Mouse (Mus musculus) mouse trophoblast stem cell (cell line): ENCODE data around the gene Grap2.

Experiments used
- in situ Hi-C, 2 experiments: fragments of 300-500 bp; cut with MseI, MboI; formaldehyde crosslinking; loops; 2 replicates in 1 of 2; 3 replicates in 1 of 2; pipeline ENCODE4 v1.15.1; 2025

The Grap2 gene

GRCm38 (mm10) chr15:80599843-80600242 is 27.4 kb downstream of the Grap2 start:
- in situ Hi-C loops = no loop called here

- in situ Hi-C loops = no loop called here
Observed at GRCm38 (mm10) chr15:80601456-80601855, 29.1 kb downstream of the Grap2 start.

DNA sequence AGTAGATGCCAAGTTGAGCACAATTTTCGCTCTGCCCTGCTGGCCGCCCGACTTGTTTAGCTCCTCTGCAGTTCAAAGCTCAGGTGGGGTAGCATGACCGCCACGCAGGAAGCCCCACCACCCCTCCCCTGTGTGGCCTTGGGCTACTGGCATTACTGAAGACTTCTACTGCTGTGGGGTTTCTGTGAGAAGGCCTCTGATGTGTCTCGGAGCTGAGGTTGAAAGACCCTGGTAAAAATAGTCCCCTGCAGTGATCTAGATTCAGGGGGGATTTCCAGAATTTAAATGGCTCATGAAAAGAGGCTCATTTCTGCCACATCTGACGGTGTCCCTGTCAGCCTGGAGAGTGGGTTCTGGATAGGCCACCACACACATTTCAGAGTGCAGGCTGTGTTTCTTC is 30.1 kb downstream of the Grap2 start:
- in situ Hi-C loops = no loop called here

DNA sequence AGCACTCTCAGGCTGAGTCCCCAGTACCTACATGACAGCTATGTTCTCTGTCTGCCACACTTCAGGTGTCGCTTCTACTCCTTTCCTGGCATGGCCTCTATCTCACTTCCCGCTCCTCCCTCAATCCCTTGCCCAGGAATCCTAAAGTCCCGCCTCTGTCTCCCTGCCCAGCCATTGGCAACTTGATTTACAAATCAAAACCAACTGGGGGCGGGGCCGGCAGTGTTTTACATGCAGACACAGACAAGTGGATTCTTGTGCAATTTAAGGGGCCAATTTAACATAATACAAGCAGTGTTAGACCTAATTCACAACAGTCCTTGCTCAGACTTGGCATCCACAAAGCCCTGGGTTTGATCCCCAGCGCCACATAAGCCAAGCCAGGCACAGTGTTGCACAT is 31.6 kb downstream of the Grap2 start:
- in situ Hi-C loops = no loop called here

GRCm38 (mm10) chr15:80607970-80608369 is 35.6 kb downstream of the Grap2 start:
- in situ Hi-C loops = no loop called here

GRCm38 (mm10) chr15:80610335-80610734 is 37.9 kb downstream of the Grap2 start:
- in situ Hi-C loops = no loop called here

DNA sequence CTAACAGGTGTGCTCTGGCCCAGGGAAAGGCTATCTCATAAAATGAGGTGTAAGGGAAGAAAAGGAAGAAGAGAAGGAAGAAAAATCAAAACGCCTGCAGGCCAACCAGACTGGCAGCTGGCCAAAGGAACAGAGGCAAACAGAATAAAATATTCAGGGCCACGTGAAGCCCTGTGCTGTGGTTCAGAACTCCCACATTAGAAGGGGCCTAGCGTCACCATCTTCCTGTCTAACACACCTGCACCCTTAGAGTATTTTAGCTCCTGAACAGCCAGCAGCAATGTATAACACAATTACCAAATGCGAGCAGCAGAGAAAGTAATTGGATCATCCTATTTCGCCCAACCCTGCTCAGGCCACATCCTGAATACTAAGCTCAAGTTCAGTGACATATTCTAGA is 39.1 kb downstream of the Grap2 start:
- in situ Hi-C loops = no loop called here

DNA sequence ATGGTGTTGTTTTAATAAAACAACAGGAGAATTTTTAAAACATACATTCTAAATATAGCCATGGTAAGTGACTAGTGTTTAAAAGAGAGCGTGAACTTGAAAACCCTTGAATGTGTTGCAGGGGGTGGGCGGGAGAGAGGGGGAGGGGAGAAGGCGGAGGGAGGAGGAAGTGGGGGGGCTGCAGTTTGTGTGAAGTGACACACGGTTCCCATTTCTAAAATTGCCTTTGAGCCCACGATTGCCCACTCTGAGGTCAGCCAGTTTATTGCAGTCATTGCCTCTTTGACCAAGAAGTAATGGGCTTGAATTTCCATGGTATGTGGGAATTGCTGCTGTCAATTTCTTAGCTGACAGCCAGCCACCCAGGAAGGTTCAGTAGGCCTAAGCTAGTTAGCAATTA is 41.5 kb downstream of the Grap2 start:
- in situ Hi-C loops = no loop called here

- in situ Hi-C loops = no loop called here
Observed at GRCm38 (mm10) chr15:80614500-80615289, 42.3 kb downstream of the Grap2 start.

GRCm38 (mm10) chr15:80615290-80615570 is 42.8 kb downstream of the Grap2 start:
- in situ Hi-C loops = no loop called here

DNA sequence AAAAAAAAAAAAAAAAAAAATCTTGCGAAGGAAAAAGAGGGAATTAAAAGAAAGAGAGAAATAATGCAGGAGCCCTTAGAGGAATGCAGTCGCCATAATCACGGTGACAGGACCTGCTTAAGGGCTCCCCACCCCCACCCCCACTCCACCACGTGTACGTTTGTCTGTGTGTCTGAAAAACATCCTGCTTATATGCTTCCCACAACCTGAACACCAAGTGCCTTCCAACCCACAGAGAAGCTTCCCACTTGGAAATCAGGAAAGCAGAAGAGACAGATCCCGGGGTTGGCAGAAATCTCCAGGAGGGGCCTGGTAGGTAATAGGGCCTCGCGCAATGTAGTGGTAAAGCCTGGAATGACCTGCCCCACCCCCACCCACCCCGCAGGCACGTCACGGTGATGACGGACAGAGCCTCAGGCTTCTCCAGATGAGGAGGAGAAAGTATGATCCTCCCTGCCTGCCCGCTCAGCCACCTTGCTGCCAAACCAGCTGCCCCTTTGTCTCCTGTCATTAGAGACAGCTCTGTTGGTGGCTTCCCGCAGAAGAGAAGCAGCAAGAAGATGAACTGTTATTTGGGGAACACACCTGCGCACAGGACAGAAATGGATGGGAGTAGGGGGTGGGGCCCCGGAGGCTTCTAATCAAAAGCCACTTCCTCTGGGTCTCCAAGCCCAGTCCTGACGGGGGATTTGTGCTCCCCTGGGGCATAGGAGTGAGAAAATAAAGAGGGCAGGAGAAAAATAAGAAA is 43.4 kb downstream of the Grap2 start:
- in situ Hi-C loops = no loop called here

DNA sequence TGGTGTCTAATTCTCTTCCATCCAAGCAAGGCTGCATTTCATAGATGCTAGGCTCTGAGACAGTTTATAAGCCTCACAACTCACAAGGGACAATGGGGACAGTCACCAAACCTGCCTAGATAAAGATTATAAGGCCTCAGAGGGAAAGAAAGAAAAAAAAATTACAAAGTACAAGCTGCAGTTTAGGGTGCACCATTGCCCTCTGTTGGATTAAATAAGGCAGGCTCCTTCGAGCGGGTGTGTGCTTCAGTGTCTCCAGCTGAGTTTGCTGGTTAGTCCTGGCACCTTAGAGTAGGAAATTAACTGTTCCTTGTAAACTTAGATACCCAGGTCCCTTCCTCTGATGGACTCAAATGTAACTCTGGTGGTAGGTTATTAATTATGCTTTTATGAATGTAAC is 45.4 kb downstream of the Grap2 start:
- in situ Hi-C loops = no loop called here

- in situ Hi-C loops = no loop called here
Observed at GRCm38 (mm10) chr15:80619166-80619565, 46.8 kb downstream of the Grap2 start.

- in situ Hi-C loops = no loop called here
Observed at GRCm38 (mm10) chr15:80619786-80620185, 47.4 kb downstream of the Grap2 start.

DNA sequence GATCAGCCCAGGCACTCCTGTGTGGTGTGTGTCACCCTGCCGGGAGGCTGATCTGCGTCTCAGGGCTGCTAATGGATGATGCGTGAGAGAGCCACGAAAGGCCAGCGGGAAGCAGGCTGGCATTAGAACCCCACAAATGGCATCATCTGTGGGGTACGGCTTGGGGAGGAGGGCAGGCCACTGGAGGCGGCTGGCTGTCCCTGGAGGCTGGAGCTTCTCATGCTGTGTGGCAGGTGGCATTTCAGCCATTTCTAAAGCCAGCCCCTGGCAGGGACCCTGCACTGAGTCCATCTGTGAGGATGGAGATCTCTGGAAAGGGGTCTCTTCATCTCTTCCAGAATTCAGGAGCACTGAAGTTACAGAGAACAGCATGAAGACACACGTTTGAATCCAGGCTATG is 48.0 kb downstream of the Grap2 start:
- in situ Hi-C loops = no loop called here

DNA sequence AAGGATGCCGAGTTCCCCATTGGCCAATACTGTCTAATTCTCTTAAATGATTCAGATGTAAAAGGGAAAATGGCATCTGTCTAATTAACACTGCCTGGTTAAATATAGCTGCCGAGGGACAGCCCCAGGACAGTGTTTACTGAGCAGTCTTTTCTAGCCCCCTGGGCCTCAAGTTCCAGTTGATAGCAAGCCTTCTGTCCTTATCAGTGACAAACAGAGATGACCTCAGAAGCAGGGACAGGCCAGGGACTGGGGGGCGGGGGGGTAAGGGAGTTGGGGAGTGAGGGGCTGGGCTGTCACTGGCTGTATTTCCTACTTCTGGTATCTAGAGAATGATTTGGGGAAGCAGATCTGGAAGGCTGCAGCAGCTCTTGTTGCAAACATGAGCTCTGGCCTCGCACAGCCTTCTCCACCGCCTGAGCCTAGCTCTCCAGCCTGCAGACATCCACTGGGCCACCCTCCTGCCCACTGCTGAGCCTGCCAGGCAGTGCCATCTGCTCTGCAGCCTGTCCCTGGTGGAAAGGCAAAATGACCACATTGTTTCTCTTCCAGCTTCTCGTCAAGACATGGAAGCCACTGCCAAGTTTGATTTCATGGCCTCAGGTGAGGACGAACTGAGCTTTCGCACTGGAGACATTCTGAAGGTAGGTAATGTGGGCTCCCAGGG is 50.9 kb downstream of the Grap2 start:
- in situ Hi-C loops = no loop called here

- in situ Hi-C loops = no loop called here
Observed at GRCm38 (mm10) chr15:80626472-80626871, 54.1 kb downstream of the Grap2 start.

DNA sequence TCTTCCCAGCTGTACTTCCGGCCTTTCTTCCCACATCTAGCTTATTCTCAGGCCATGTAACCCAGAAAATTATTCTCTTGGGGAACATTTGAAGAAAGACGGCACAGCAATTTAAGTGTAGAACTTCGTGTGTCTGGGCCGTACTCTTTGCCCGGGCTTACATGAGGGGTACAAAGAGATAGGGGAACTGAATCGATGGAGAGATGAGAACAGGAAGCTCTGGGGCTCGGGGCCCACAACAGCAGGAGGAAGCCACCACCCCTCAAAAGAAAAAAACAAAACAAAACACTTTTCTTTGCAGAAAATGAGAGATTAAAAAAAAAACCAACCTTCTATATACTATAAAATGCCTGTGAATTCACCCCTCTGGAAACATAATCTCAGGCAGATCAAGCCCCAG is 57.8 kb downstream of the Grap2 start:
- in situ Hi-C loops = loop anchor here in 1 of 2 experiments (5.0 kb wide), 1 partner anchor 72 kb away; no protein-coding TSS in a partner anchor

GRCm38 (mm10) chr15:80630711-80631110 is 58.3 kb downstream of the Grap2 start:
- in situ Hi-C loops = loop anchor here in 1 of 2 experiments (5.0 kb wide), 1 partner anchor 72 kb away; no protein-coding TSS in a partner anchor

DNA sequence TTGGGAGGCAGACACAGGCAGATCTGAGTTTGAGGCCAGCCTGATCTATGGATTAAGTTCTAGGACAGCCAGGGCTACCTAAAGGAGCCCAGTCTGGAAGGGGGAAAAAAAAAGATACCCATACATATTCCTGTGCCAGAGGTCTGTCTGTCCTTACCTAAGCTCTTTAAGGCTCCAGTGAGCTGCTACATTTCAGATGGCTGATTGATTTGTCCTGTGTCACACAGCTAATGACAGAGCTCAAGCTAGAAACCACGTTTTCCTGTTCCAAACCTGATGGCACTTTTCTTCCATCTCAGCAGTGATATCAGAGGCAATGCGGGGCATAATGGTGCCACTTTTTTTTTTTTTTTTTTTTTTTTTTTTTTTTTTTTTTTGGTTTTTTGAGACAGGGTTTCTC is 58.9 kb downstream of the Grap2 start:
- in situ Hi-C loops = loop anchor here in 1 of 2 experiments (5.0 kb wide), 1 partner anchor 71 kb away; no protein-coding TSS in a partner anchor

DNA sequence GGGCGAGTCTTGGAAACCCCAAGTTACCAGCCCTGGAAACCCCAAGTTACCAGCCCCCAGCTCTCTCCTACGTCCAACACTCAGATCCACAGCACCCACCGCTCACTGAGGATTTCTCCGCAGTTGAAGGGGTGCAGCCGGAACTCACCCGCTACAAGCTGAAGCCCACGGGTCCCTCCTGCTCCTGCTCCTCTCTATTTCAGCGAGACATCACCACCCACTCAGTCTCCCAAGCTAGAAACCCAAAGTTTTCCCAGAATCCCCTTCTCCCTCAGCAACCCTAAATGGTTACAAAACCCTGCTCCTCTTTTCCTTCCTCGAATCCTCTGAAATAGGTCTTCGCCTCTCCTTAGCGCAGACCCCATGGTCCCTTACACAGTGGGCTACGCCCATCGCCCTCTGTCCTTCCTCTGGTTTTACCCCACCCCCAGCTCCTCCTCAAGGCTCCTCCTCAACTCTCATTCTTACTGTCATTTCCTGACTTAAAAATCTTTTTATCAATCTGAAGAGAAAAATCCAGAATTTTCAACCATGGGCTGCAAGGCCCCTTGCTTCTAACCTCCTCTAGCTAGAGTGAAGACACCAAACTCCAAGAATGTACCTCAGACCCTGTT is 60.0 kb downstream of the Grap2 start:
- in situ Hi-C loops = loop anchor here in 1 of 2 experiments (5.0 kb wide), 1 partner anchor 70 kb away; no protein-coding TSS in a partner anchor
